Mouse (Mus musculus) E14TG2a.4 (cell line): Measurements from ENCODE around the gene Nkain1.

Source experiments
- CTCF ChIP-seq: conservative IDR thresholded peaks from 2 replicates; pipeline ENCODE4 v1.5.1; 2014; ENCODE audit warnings: low read length
- POU5F1 ChIP-seq: IDR thresholded peaks from 2 replicates; pipeline ENCODE4 v1.6.1; 2014; ENCODE audit warnings: low read length, borderline replicate concordance

- TF ChIP-seq CTCF (peak; percentile 98), POU5F1 (no peak)
Measured at GRCm38 (mm10) chr4:130533975-130534374, 40.0 kb downstream of the Nkain1 start.
